Mouse (Mus musculus) liver, postnatal 0 days (tissue): Measurements from ENCODE around the gene Lrrc51.

Experiments
- CTCF ChIP-seq: sonication (generic); IDR thresholded peaks from 2 replicates; pipeline ENCODE4 v1.5.1; 2016; ENCODE audit warnings: antibody characterized with exemption, low read depth
- EP300 ChIP-seq: IDR thresholded peaks from 2 replicates; pipeline ENCODE4 v1.6.1; 2016; ENCODE audit warnings: antibody characterized with exemption, low read depth, mild to moderate bottlenecking

GRCm38 (mm10) chr7:101967256-101967655, 33.6 kb upstream of the Lrrc51 start:
- TF ChIP-seq CTCF (no peak), EP300 (no peak)
